Mouse (Mus musculus) bone marrow, adult 2 months (tissue): ENCODE results near the gene Nrgn.

Source experiments
- CTCF ChIP-seq: fragments of 200-500 bp; IDR thresholded peaks from 2 replicates; pipeline ENCODE4 v1.5.1; 2011; ENCODE audit warnings: low read length, control low read depth; ENCODE audit not compliant: control insufficient read depth, insufficient read depth
- POLR2A ChIP-seq: fragments of 200-500 bp; IDR thresholded peaks from 2 replicates; pipeline ENCODE4 v1.6.1; 2011; ENCODE audit warnings: low read depth, mild to moderate bottlenecking, control low read depth, low read length, borderline replicate concordance; ENCODE audit not compliant: control insufficient read depth

DNA sequence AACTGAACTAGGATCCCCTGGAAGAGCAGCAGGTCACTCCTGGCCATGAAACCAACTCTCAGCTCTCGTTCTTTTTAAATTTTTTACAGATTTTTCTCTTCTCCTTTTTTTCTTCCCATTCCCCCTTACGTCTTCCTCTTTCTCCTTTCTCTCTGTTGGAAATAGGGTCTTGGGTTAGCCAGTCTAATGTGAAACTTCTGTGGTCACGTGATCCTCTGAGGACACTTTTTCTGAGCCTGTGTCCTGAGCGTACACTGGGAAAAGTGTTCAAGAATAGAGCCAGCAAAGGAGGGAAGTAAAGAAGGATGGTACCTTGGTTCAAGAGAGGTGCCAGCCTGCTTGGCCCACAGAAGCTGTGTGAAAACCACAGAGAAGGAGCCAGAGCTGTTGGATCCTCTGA, 37.7 kb upstream of the Nrgn start:
- no peak for TF ChIP-seq CTCF
- no peak for TF ChIP-seq POLR2A
